Mouse (Mus musculus) intestine, postnatal 0 days (tissue): Measurements from ENCODE around the gene Nubp2. TPM values are rescaled to one million over a fixed set of nuclear protein-coding genes. Genes with fewer than 3 reads are reported as not detected.

ENCODE experiments used
- ATAC-seq: fragments of 200-750 bp; cut with Nextera tagmentation; 2 replicates; pipeline ENCODE4 v1.8.0; 2017; ENCODE audit warnings: mild to moderate bottlenecking, moderate TSS enrichment, moderate library complexity
- H3K27ac ChIP-seq: fragments of 300-500 bp; sonication (generic); 2 replicates; pipeline ENCODE4 v1.5.1; 2014; ENCODE audit warnings: mild to moderate bottlenecking, low read depth, low read length, moderate library complexity
- H3K27me3 ChIP-seq: fragments of 300-500 bp; sonication (generic); replicated peaks from 2 replicates; pipeline ENCODE4 v1.6.1; 2014; ENCODE audit warnings: low read length, mixed read lengths; ENCODE audit not compliant: control insufficient read depth, insufficient read depth
- H3K36me3 ChIP-seq: fragments of 300-500 bp; sonication (generic); 2 replicates; pipeline ENCODE4 v1.6.1; 2014; ENCODE audit warnings: mild to moderate bottlenecking, moderate library complexity; ENCODE audit not compliant: control insufficient read depth, insufficient read depth
- H3K4me1 ChIP-seq: fragments of 300-500 bp; sonication (generic); replicated peaks from 2 replicates; pipeline ENCODE4 v1.6.1; 2014; ENCODE audit warnings: antibody characterized with exemption, low read length, mixed read lengths; ENCODE audit not compliant: control insufficient read depth, insufficient read depth
- H3K4me2 ChIP-seq: fragments of 300-500 bp; sonication (generic); replicated peaks from 2 replicates; pipeline ENCODE4 v1.6.1; 2014; ENCODE audit warnings: low read depth, mild to moderate bottlenecking, moderate library complexity
- H3K4me3 ChIP-seq: fragments of 300-500 bp; sonication (generic); 2 replicates; pipeline ENCODE4 v1.5.1; 2014; ENCODE audit warnings: low read depth, low read length
- H3K9ac ChIP-seq: fragments of 300-500 bp; sonication (generic); 2 replicates; pipeline ENCODE4 v1.6.1; 2014; ENCODE audit warnings: mild to moderate bottlenecking, low read depth, low read length
- H3K9me3 ChIP-seq: fragments of 300-500 bp; sonication (generic); 2 replicates; pipeline ENCODE4 v1.6.1; 2016; ENCODE audit warnings: mixed run types; ENCODE audit not compliant: control insufficient read depth
- CTCF ChIP-seq: sonication (generic); IDR thresholded peaks from 2 replicates; pipeline ENCODE4 v1.5.1; 2016; ENCODE audit warnings: low read depth, mild to moderate bottlenecking, control low read depth, antibody characterized with exemption, moderate library complexity
- WGBS: fragments of 180-500 bp; shearing (Covaris S2); extraction: QIAGEN DNeasy Blood & Tissue Kit; methylation state at CpG from one replicate; pipeline ENCODE4 v1.1.7; 2014; 5-methylcytosine and 5-hydroxymethylcytosine counted together
- polyA plus RNA-seq: library from polyadenylated mRNA; unstranded; fragments of >200 nt; fragmentation: Nextera tagmentation; extraction: Ambion mirVana; gene quantifications from 2 replicates; pipeline ENCODE4 v1.2.1, GENCODE M21; 2015

Gene Nubp2
- polyA plus RNA-seq, 1 experiment from 2014 or later = 53.5 TPM

DNA sequence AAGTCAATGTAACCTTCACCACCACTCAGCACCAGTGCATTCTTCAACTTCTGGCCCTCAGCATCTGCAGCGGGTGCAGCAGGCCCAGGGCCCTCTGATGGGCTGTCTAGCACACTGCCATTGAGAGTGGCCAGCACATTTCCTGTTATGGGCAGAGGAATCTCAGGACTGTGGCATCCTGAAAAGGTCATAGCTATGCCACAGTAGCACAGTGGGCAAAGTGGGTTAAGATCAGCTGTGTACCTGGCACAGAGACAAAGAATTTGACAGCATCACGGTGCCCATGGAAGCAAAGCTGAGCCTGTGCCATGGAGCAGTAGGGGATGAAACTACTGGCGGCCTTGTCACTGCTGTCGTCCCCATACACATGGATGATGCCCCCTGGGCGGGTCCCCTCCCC, 13.0 kb upstream of the Nubp2 start:
- no peak for TF ChIP-seq CTCF
- no peaks in the 10 kb centered on the region for H3K9me3 ChIP-seq
- no peak overlapping the region for H3K4me3 ChIP-seq
- no peak overlapping the region for H3K9ac ChIP-seq
- WGBS = 82% methylated on average over 5 of the region's 5 CpGs
- ATAC-seq = no peak
- H3K4me1 ChIP-seq = 0 out of 2 replicates have a peak, but pooled peaks cover 3% of the 10 kb centered on the region
- H3K27ac ChIP-seq = no peak overlapping the region
- H3K27me3 ChIP-seq = no peaks in the 10 kb centered on the region
- peaks cover 62% of the 10 kb centered on the region for H3K36me3 ChIP-seq
- H3K4me2 ChIP-seq = no peak overlapping the region

GRCm38 (mm10) chr17:24898041-24898854, 12.1 kb upstream of the Nubp2 start:
- Histone ChIP-seq H3K36me3 (peaks cover 60% of the 10 kb centered on the region), H3K4me1 (0 out of 2 replicates have a peak, but pooled peaks cover 7% of the 10 kb centered on the region), H3K4me3 (no peak overlapping the region), H3K9me3 (no peaks in the 10 kb centered on the region), H3K27me3 (no peaks in the 10 kb centered on the region), H3K4me2 (no peak overlapping the region), H3K27ac (no peak overlapping the region), H3K9ac (no peak overlapping the region)
- no peak for TF ChIP-seq CTCF
- WGBS = 77% methylated on average over 4 of the region's 4 CpGs
- no peak for ATAC-seq

DNA sequence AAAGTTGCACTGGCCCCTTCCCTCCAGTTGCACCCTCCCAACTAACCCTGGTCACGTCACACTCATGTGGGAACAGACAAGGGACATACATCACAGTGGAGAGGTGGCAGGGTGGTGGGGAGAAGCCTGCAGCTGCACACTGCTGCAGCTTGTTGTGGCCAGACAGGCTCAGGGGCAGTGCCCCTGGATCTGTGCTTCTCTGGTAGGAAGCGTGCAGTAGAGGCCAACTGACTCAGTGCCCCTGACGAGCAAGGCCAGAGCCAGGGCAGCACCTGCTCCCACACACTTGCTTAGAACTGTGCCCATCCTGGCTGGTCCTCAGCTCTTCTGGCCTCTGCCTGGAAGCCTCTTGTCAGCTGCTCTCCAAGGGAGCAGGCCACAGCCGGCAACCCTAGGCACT, 11.5 kb upstream of the Nubp2 start:
- Histone ChIP-seq H3K4me1 (0 out of 2 replicates have a peak, but pooled peaks cover 7% of the 10 kb centered on the region), H3K9ac (no peak overlapping the region), H3K27ac (no peak overlapping the region), H3K9me3 (no peaks in the 10 kb centered on the region), H3K4me2 (peak overlapping the region; percentile 94), H3K4me3 (peak overlapping the region; percentile 85; the same call in 1 of the 2 replicates), H3K36me3 (peaks cover 60% of the 10 kb centered on the region), H3K27me3 (no peaks in the 10 kb centered on the region)
- ATAC-seq = no peak
- no peak for TF ChIP-seq CTCF
- WGBS = 67% methylated on average over 4 of the region's 4 CpGs

DNA sequence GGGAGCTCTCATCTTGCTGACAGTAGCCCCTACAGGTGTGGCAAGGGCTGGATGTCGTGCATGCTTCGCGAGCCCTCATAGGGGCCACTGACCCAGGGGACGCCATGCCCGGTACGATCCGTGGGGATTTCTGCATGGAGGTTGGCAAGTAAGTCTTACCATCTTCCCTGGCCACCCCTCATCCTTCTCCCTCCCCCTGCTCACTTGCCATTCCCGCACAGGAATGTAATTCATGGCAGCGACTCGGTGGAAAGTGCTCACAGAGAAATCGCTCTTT, 10.8 kb upstream of the Nubp2 start:
- Histone ChIP-seq H3K9ac (peak overlapping the region; percentile 88), H3K4me3 (peak overlapping the region; percentile 85), H3K4me2 (peak overlapping the region; percentile 94), H3K27me3 (no peaks in the 10 kb centered on the region), H3K4me1 (0 out of 2 replicates have a peak, but pooled peaks cover 7% of the 10 kb centered on the region), H3K36me3 (peaks cover 60% of the 10 kb centered on the region), H3K9me3 (no peaks in the 10 kb centered on the region), H3K27ac (no peak overlapping the region)
- no peak for ATAC-seq
- WGBS = 17% methylated on average over 11 of the region's 11 CpGs
- TF ChIP-seq CTCF = no peak

GRCm38 (mm10) chr17:24896241-24896992, 10.3 kb upstream of the Nubp2 start, which contains the start of gene Nme3:
Gene Nme3, plus strand, starts transcription at chr17:24896500.
- Histone ChIP-seq H3K9me3 (no peaks in the 10 kb centered on the region), H3K4me3 (peak within 1 kb of the TSS; percentile 85), H3K27ac (peak within 1 kb of the TSS; percentile 86), H3K4me2 (peak within 1 kb of the TSS; percentile 94), H3K9ac (peak within 1 kb of the TSS; percentile 88), H3K27me3 (no peaks in the 10 kb centered on the region), H3K36me3 (peaks cover 59% of the 10 kb centered on the region), H3K4me1 (0 out of 2 replicates have a peak, but pooled peaks cover 7% of the 10 kb centered on the region)
- 2% methylated on average over 46 of the region's 50 CpGs for WGBS
- peak; percentile 55 for TF ChIP-seq CTCF
- ATAC-seq = peak; percentile 53

- 9% methylated on average over 23 of the region's 23 CpGs for WGBS
- Histone ChIP-seq H3K4me1 (0 out of 2 replicates have a peak, but pooled peaks cover 7% of the 10 kb centered on the region), H3K4me3 (peak overlapping the region; percentile 85), H3K27ac (peak overlapping the region; percentile 86), H3K9me3 (no peaks in the 10 kb centered on the region), H3K4me2 (peak overlapping the region; percentile 94), H3K27me3 (no peaks in the 10 kb centered on the region), H3K9ac (peak overlapping the region; percentile 88), H3K36me3 (peaks cover 59% of the 10 kb centered on the region)
- no peak for TF ChIP-seq CTCF
- ATAC-seq = no peak
Observed at GRCm38 (mm10) chr17:24895571-24896240, 9.6 kb upstream of the Nubp2 start.
